Mouse (Mus musculus): ENCODE measurements at regions not wholly inside any gene's neighbourhood (a gene's known extent, or its start where the extent isn't known, plus 50 kb on each side); places are given as distances from the start of the nearest gene placed in this dataset.

- no peaks in the 10 kb centered on the region for H3K27me3 ChIP-seq (ENCODE audit: control insufficient read depth in 1 of 2, insufficient read depth in 2 of 2, low read length in 2 of 2)
- H3K9ac ChIP-seq (ENCODE audit: control insufficient read depth, low read depth, low read length, poor library complexity, severe bottlenecking): no peak overlapping the region
- no peaks in the 10 kb centered on the region for H3K79me2 ChIP-seq (ENCODE audit: control insufficient read depth, insufficient read depth, low read length, poor library complexity)
- no peak for DNase-seq (ENCODE audit: low read depth, low spot score)
- no peaks in the 10 kb centered on the region for H3K4me1 ChIP-seq (ENCODE audit: control insufficient read depth in 1 of 2, insufficient read depth in 2 of 2, low read length in 2 of 2)
- H3K27ac ChIP-seq (ENCODE audit: control insufficient read depth, low read depth, low read length): no peak overlapping the region
- H3K36me3 ChIP-seq (ENCODE audit: control insufficient read depth in 1 of 2, insufficient read depth in 2 of 2, low read length in 2 of 2): no peaks in the 10 kb centered on the region
- no peak overlapping the region for H3K4me3 ChIP-seq (ENCODE audit: control insufficient read depth in 1 of 2, insufficient read depth in 1 of 2, low read depth in 2 of 2, low read length in 2 of 2)
- TF ChIP-seq TBP (IDR thresholded peaks at IDR 0.05; ENCODE audit: low read depth, low read length): no peak
- H3K9me3 ChIP-seq (replicated peaks; ENCODE audit: insufficient read depth, low read length): no peaks in the 10 kb centered on the region
Measured at GRCm38 (mm10) chr6:135438271-135438670, 75.9 kb downstream of the Emp1 start.

- no peaks in the 10 kb centered on the region for H3K36me3 ChIP-seq (ENCODE audit: control insufficient read depth in 1 of 2, insufficient read depth in 2 of 2, low read length in 2 of 2)
- H3K9ac ChIP-seq (ENCODE audit: control insufficient read depth, low read depth, low read length, poor library complexity, severe bottlenecking): no peak overlapping the region
- H3K4me3 ChIP-seq (ENCODE audit: control insufficient read depth in 1 of 2, insufficient read depth in 1 of 2, low read depth in 2 of 2, low read length in 2 of 2): no peak overlapping the region
- H3K79me2 ChIP-seq (ENCODE audit: control insufficient read depth, insufficient read depth, low read length, poor library complexity): no peaks in the 10 kb centered on the region; the same call in 1 of the 2 replicates
- H3K27ac ChIP-seq (ENCODE audit: control insufficient read depth, low read depth, low read length): no peak overlapping the region
- no peak for TF ChIP-seq EP300 (IDR thresholded peaks at IDR 0.05; ENCODE audit: low read depth in 1 of 2, low read length in 2 of 2)
- TF ChIP-seq CHD1 (IDR thresholded peaks at IDR 0.05; ENCODE audit: low read depth, low read length): no peak
- TF ChIP-seq BHLHE40 (IDR thresholded peaks at IDR 0.05; ENCODE audit: borderline replicate concordance, low read depth, low read length): no peak
- TF ChIP-seq RCOR1 (IDR thresholded peaks at IDR 0.05; ENCODE audit: low read depth, low read length): no peak
- no peak for TF ChIP-seq MEF2A (IDR thresholded peaks at IDR 0.05; ENCODE audit: extremely low read depth, insufficient replicate concordance, low read depth, low read length, poor library complexity, severe bottlenecking)
- no peak for TF ChIP-seq MYC (IDR thresholded peaks at IDR 0.05; ENCODE audit: low read depth, low read length)
- TF ChIP-seq USF2 (IDR thresholded peaks at IDR 0.05; ENCODE audit: borderline replicate concordance in 1 of 2, insufficient read depth in 1 of 2, low read depth in 1 of 2, low read length in 2 of 2): no peak
- TF ChIP-seq POLR2A (IDR thresholded peaks at IDR 0.05; ENCODE audit: control insufficient read depth in 1 of 2, insufficient read depth in 1 of 2, low read depth in 1 of 2, low read length in 2 of 2, poor library complexity in 1 of 2): no peak
- TF ChIP-seq MAX (IDR thresholded peaks at IDR 0.05; ENCODE audit: low read length): no peak
- no peak for TF ChIP-seq NELFE (IDR thresholded peaks at IDR 0.05; ENCODE audit: low read depth, low read length)
- TF ChIP-seq ETS1 (IDR thresholded peaks at IDR 0.05; ENCODE audit: low read depth, low read length): no peak
- no peak for TF ChIP-seq MAZ (IDR thresholded peaks at IDR 0.05; ENCODE audit: low read depth, low read length)
- TF ChIP-seq MXI1 (IDR thresholded peaks at IDR 0.05; ENCODE audit: low read depth, low read length): no peak
- no peak for TF ChIP-seq POLR2AphosphoS5 (IDR thresholded peaks at IDR 0.05; ENCODE audit: borderline replicate concordance, low read depth, low read length)
- TF ChIP-seq NRF1 (IDR thresholded peaks at IDR 0.05; ENCODE audit: insufficient read depth, low read depth, low read length, poor library complexity, severe bottlenecking): no peak
- no peak for TF ChIP-seq GABPA (IDR thresholded peaks at IDR 0.05; ENCODE audit: low read depth, low read length)
- DNase-seq (ENCODE audit: low read depth, low spot score): no peak
- no peaks in the 10 kb centered on the region for H3K4me1 ChIP-seq (ENCODE audit: control insufficient read depth in 1 of 2, insufficient read depth in 2 of 2, low read length in 2 of 2)
- no peaks in the 10 kb centered on the region for H3K9me3 ChIP-seq (replicated peaks; ENCODE audit: insufficient read depth, low read length)
- H3K27me3 ChIP-seq (ENCODE audit: control insufficient read depth in 1 of 2, insufficient read depth in 2 of 2, low read length in 2 of 2): no peaks in the 10 kb centered on the region
Measured at GRCm38 (mm10) chr6:135441126-135441871, 79.0 kb downstream of the Emp1 start.

Measured in MEL (cell line).